Mouse (Mus musculus): Measurements from ENCODE around the gene Txnip. TPM values are rescaled to one million over a fixed set of nuclear protein-coding genes. Genes with fewer than 3 reads are reported as not detected.
"Not testable (repeated sequence)": the region's sequence is repeated elsewhere in the genome, so short reads cannot be mapped to it uniquely, and the experiment has no call there.

Gene Txnip
- 48.2 and 53.0 TPM in 2 replicates for polyA plus RNA-seq (2015; fragmentation: Nextera tagmentation; extraction: Ambion mirVana)

DNA sequence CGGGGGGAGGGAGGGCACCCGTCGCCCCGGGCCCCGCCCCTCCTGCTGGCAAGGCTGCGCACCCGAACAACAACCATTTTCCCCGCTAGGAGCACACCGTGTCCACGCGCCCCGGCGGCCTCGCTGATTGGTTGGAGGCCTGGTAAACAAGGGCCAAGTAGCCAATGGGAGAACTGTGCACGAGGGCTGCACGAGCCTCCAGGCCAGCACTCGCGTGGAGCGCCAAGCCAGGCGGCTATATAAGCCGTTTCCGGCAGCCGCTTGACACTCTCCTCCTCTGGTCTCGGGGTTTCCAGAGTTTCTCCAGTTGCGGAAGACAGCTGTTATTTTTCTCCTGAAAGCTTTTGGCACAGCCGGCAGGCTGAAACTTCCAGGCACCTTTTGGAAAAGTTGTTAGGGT is at the start of gene Txnip:
Txnip (plus strand) TSS at position 264 of the 400 bp plus-strand sequence.
- Histone ChIP-seq H3K4me3 (peak within 1 kb of the TSS; percentile 53), H3K4me2 (peak within 1 kb of the TSS; percentile 90), H3K27ac (replicated peaks) (peak within 1 kb of the TSS; percentile 74), H3K27me3 (no peaks in the 10 kb centered on the region), H3K4me1 (replicated peaks) (peaks cover 60% of the 10 kb centered on the region), H3K36me3 (peaks cover 12% of the 10 kb centered on the region; the same call in 1 of the 2 replicates), H3K9ac (peak within 1 kb of the TSS; percentile 47), H3K9me3 (no peaks in the 10 kb centered on the region)
- ATAC-seq (ENCODE audit: low FRiP score, low read depth): peak; percentile 99
- 0% methylated on average over 26 of the region's 26 CpGs for WGBS

DNA sequence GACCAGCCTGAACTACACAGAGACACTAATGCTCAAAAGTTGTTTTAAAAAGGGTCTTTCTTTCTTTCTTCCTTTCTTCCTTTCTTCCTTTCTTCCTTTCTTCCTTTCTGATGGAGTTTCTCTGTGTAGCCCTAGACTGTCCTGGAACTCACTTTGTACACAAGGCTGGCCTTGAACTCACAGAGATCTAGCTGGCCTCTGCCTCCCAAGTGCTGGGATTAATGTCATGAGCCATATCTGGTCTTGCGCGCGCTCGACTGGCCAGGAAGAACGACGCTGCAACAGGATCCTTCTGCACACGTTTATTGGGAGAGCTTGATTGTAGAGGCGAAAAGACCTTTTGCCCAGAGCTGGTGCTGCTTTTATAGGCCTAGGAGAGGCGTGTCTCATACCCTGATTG is 49.8 kb upstream of the Txnip start:
- not testable (repeated sequence) for H3K9ac ChIP-seq; H3K4me3 ChIP-seq; H3K4me1 ChIP-seq (replicated peaks); H3K27ac ChIP-seq (replicated peaks); H3K27me3 ChIP-seq; H3K4me2 ChIP-seq; H3K9me3 ChIP-seq; ATAC-seq (ENCODE audit: low FRiP score, low read depth); H3K36me3 ChIP-seq
- 92% methylated on average over 8 of the region's 9 CpGs for WGBS

DNA sequence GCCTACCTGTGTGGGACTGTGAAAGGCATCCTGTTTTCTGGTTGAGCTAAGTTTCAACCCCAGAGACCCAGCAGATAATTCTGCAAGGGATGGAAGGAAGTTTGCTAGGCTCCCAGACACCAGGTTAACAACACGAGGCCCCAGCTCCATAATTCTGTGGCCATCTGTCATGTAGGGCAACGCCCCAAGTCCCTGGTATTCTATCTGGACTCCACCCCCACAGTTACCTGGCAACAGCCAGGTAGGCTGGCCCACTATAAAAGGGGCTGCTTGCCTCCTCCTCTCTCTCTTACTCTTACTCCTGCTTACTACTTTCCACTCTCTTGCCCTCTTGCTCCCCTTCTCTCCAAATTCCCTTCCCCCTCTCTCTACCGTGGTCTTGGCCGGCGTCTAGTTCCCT is 37.6 kb upstream of the Txnip start:
- H3K4me2 ChIP-seq: no peak overlapping the region
- H3K9me3 ChIP-seq: no peaks in the 10 kb centered on the region
- no peak for ATAC-seq (ENCODE audit: low FRiP score, low read depth)
- H3K9ac ChIP-seq: no peak overlapping the region
- WGBS: 65% methylated on average over 5 of the region's 5 CpGs
- H3K27ac ChIP-seq (replicated peaks): no peak overlapping the region
- no peaks in the 10 kb centered on the region for H3K4me1 ChIP-seq (replicated peaks)
- H3K4me3 ChIP-seq: no peak overlapping the region
- H3K36me3 ChIP-seq: no peaks in the 10 kb centered on the region
- H3K27me3 ChIP-seq: no peaks in the 10 kb centered on the region

DNA sequence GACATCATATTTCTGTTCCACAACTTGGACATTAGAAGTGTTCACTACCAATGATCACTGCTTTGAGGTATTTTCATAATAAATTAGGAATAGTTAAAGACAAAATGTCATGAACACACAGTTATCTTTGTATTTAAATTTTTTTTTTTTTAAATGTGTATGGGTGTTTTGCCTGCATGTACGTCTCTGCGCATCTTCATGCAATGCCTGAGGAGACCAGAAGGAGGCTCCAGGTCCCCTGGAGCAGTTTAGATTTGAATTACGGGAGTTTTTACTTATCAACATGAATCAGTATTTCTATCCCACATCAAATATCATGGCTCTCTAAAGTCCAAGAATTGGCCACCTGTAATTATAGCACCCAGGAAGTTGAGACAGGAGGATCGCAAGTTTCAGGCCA is 35.6 kb upstream of the Txnip start:
- no peak overlapping the region for H3K9ac ChIP-seq
- no peak overlapping the region for H3K27ac ChIP-seq (replicated peaks)
- 64% methylated on average over 4 of the region's 4 CpGs for WGBS
- H3K27me3 ChIP-seq: peaks cover 11% of the 10 kb centered on the region
- ATAC-seq (ENCODE audit: low FRiP score, low read depth): no peak
- peaks cover 6% of the 10 kb centered on the region for H3K4me1 ChIP-seq (replicated peaks)
- H3K4me3 ChIP-seq: no peak overlapping the region
- H3K4me2 ChIP-seq: no peak overlapping the region
- no peaks in the 10 kb centered on the region for H3K36me3 ChIP-seq
- no peaks in the 10 kb centered on the region for H3K9me3 ChIP-seq

DNA sequence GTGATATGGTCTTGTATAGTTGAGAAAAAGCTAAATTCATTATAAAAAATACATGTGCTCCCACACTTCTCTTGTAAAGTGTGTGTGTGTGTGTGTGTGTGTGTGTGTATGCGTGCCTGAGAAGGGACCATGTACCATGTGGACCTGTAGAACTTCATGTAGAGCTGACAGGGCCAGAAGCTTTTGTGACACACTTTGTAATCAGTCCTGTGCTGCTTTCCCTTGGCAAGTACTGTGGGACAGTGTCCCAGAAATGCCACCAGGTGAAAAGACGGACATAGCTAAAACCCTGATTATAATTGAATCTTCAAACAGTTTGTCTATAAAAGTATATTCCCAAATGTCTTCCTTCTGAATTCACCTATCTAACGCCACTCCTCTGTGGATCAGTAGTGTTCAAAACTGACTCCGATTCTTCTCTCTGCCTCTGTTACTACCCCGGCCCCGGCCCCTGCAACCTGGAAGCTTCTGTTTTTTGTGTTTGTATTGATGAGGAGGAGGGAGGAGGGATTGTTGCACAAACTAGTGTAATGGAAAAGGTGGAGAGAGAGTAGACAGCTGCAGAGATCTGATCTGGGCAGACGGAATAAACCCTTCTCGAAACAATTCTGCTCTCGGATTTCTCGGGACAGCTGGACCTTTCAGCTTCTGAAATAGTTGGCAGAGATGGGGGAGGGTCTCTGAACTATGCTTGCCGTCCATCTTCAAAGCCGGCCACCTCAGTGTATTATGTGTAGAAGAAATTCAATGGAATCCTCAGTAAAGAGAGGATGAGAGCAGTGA is 33.5 kb upstream of the Txnip start:
- H3K4me3 ChIP-seq: no peak overlapping the region
- H3K4me1 ChIP-seq (replicated peaks): peaks cover 13% of the 10 kb centered on the region
- H3K4me2 ChIP-seq: no peak overlapping the region
- no peaks in the 10 kb centered on the region for H3K9me3 ChIP-seq
- peaks cover 31% of the 10 kb centered on the region for H3K27me3 ChIP-seq
- no peak for ATAC-seq (ENCODE audit: low FRiP score, low read depth)
- WGBS: 72% methylated on average over 12 of the region's 12 CpGs
- no peak overlapping the region for H3K27ac ChIP-seq (replicated peaks)
- H3K9ac ChIP-seq: no peak overlapping the region
- H3K36me3 ChIP-seq: no peaks in the 10 kb centered on the region

DNA sequence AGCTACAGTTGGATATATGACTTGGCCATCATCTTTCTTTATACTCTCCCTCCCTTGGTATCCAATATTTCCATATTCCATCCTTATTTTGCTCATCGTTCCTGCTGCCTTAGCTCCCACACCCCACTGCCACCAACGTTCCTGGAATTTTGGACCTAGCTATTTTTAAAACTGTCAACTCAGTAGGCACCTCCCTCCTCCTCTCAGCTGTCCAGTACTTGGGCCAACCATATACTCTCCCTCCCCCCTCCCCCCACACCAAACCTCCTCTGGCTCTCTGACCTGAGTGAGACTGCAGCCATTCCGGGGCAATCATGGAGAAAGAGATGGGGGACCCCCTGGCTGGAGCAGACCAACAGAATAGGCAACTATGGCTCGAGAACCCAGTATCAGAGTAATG is 32.8 kb upstream of the Txnip start, which contains the start of gene Hfe2:
Hfe2 (plus strand) TSS at position 259 of the 400 bp plus-strand sequence.
- Histone ChIP-seq H3K4me1 (replicated peaks) (peaks cover 13% of the 10 kb centered on the region), H3K9me3 (no peaks in the 10 kb centered on the region), H3K4me3 (no peak within 1 kb of the TSS), H3K4me2 (no peak within 1 kb of the TSS), H3K9ac (no peak within 1 kb of the TSS), H3K36me3 (no peaks in the 10 kb centered on the region), H3K27me3 (peaks cover 32% of the 10 kb centered on the region), H3K27ac (replicated peaks) (no peak within 1 kb of the TSS)
- 80% methylated on average over 4 of the region's 4 CpGs for WGBS
- ATAC-seq (ENCODE audit: low FRiP score, low read depth): no peak

DNA sequence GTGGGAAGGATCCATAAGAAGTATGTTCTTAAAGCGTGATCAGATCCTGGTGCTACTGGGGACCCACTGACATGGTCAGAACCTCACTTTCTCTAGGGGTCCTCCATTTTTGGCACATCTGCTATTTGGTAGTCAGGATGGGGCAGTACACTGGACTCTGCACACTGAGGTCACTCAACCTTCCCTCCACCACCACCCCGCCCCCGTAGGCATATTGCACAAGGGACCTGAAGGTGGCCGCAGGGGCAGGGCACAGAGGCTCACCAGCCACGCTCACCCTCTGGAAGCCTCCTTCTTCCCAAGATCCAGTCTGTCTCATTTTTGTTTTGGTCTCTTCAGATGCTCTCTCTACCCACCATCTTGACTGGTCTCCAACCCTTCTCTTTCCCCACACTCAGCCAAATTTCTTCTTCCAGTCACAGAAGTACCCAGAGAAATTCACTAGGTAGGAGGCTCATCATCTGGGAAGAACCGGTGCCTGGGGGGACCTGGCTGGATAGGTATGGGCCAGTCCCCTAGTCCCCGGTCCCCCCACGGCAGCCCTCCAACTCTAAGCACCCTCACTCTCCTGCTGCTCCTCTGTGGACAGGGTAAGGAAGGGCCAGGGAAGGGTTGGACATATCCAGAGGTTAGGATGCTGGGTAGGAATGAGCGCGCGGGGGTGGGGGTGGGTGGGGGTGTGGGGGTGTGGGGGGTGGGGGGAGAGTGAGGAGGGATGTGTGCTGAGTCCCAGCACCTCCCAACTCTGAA is 31.6 kb upstream of the Txnip start:
- H3K4me2 ChIP-seq: peak overlapping the region; percentile 97
- 80% methylated on average over 8 of the region's 11 CpGs for WGBS
- H3K36me3 ChIP-seq: no peaks in the 10 kb centered on the region
- no peaks in the 10 kb centered on the region for H3K9me3 ChIP-seq
- peaks cover 32% of the 10 kb centered on the region for H3K27me3 ChIP-seq
- no peak overlapping the region for H3K4me3 ChIP-seq
- H3K27ac ChIP-seq (replicated peaks): no peak overlapping the region
- no peak overlapping the region for H3K9ac ChIP-seq
- H3K4me1 ChIP-seq (replicated peaks): peaks cover 13% of the 10 kb centered on the region
- 0 out of 2 replicates have a peak, but pooled peaks have one; percentile 43 for ATAC-seq (ENCODE audit: low FRiP score, low read depth)

DNA sequence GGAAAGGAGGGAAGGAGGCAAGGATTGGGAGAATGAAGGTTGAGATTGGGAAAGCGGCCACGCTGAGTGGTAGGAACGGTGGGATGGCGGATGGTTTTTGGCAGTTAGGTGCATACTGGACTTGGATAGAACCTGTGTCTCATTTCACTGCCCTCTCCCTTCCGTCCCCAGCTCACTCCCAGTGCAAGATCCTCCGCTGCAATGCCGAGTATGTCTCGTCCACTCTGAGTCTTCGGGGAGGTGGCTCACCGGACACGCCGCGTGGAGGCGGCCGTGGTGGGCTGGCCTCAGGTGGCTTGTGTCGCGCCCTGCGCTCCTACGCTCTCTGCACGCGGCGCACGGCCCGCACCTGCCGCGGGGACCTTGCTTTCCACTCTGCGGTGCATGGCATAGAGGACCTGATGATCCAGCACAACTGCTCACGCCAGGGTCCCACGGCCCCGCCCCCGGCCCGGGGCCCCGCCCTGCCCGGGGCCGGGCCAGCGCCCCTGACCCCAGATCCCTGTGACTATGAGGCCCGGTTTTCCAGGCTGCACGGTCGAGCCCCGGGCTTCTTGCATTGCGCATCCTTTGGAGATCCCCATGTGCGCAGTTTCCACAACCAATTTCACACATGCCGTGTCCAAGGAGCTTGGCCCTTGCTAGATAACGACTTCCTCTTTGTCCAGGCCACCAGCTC is 30.8 kb upstream of the Txnip start:
- H3K9me3 ChIP-seq: no peaks in the 10 kb centered on the region
- peaks cover 13% of the 10 kb centered on the region for H3K4me1 ChIP-seq (replicated peaks)
- peak overlapping the region; percentile 97 for H3K4me2 ChIP-seq
- WGBS: 5% methylated on average over 44 of the region's 44 CpGs
- H3K36me3 ChIP-seq: no peaks in the 10 kb centered on the region
- peaks cover 32% of the 10 kb centered on the region for H3K27me3 ChIP-seq
- peak; percentile 60 for ATAC-seq (ENCODE audit: low FRiP score, low read depth)
- peak overlapping the region; percentile 46 for H3K4me3 ChIP-seq
- no peak overlapping the region for H3K27ac ChIP-seq (replicated peaks)
- peak overlapping the region; percentile 50 for H3K9ac ChIP-seq

DNA sequence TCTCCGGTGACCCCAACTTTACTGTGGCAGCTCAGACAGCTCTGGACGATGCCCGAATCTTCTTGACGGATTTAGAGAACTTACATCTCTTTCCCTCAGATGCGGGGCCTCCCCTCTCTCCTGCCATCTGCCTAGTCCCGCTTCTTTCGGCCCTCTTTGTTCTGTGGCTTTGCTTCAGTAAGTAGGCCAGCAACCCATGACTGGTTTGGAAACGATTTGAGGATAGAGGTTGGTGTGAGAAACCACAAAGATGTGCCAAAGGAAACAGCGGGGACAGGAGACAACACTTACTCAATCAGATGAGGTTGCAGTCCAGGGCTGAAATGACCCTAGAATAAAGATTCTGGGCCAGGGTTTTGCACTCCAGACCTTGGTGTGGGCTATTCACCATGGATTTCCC is 29.3 kb upstream of the Txnip start:
- ATAC-seq (ENCODE audit: low FRiP score, low read depth): no peak
- no peak overlapping the region for H3K4me3 ChIP-seq
- 59% methylated on average over 9 of the region's 9 CpGs for WGBS
- peaks cover 13% of the 10 kb centered on the region for H3K4me1 ChIP-seq (replicated peaks)
- no peak overlapping the region for H3K9ac ChIP-seq
- no peaks in the 10 kb centered on the region for H3K9me3 ChIP-seq
- H3K27me3 ChIP-seq: peaks cover 32% of the 10 kb centered on the region
- H3K4me2 ChIP-seq: 0 out of 2 replicates have a peak overlapping the region, but pooled peaks have one; percentile 97
- H3K27ac ChIP-seq (replicated peaks): no peak overlapping the region
- no peaks in the 10 kb centered on the region for H3K36me3 ChIP-seq

DNA sequence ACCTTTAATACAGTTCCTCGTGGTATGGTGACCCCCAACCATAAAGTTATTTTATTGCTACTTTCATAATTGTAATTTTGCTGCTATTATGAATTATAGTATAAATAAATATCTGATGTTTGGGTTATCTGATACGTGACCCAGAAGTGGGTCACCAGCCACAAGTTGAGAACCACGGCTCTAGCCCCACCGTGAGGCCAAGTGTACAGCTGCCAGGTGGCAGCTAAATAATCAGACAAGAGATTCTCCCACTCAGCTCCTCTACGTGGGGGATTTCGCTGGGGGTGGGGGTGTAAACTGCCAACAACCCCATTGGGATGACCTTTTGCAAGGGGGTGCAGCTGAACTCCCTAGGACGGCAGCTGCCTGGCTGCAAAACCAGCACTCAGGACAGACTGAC is 25.7 kb upstream of the Txnip start:
- Histone ChIP-seq H3K27ac (replicated peaks) (no peak overlapping the region), H3K4me1 (replicated peaks) (peaks cover 8% of the 10 kb centered on the region), H3K4me3 (no peak overlapping the region), H3K27me3 (peaks cover 22% of the 10 kb centered on the region), H3K9me3 (no peaks in the 10 kb centered on the region), H3K9ac (no peak overlapping the region), H3K4me2 (no peak overlapping the region), H3K36me3 (no peaks in the 10 kb centered on the region)
- no peak for ATAC-seq (ENCODE audit: low FRiP score, low read depth)
- 68% methylated on average over 7 of the region's 7 CpGs for WGBS

DNA sequence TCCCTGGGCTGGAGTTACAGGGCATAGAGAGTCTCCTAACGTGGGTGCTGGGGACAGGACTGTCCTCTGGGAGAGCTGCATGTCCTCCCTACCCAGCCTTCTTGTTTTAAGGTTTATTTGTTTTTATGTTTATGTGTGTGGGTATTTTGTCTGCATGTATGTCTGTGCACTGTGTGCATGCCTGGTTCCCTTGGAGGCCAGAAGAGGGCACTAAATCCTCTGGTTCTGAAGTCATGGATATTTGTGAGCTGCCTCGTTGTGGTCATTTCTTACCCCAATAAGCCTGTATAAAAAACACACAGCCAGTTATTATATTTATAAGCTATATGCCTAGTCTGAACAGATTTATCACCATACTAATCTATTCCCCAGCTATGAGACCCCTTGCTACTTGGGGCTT is 23.5 kb upstream of the Txnip start:
- H3K4me2 ChIP-seq: no peak overlapping the region
- WGBS: 46% methylated on average over 2 of the region's 2 CpGs
- H3K27me3 ChIP-seq: 0 out of 2 replicates have a peak, but pooled peaks cover under 1% of the 10 kb centered on the region
- no peaks in the 10 kb centered on the region for H3K4me1 ChIP-seq (replicated peaks)
- no peak overlapping the region for H3K9ac ChIP-seq
- H3K36me3 ChIP-seq: no peaks in the 10 kb centered on the region
- no peak overlapping the region for H3K27ac ChIP-seq (replicated peaks)
- no peaks in the 10 kb centered on the region for H3K9me3 ChIP-seq
- H3K4me3 ChIP-seq: no peak overlapping the region
- no peak for ATAC-seq (ENCODE audit: low FRiP score, low read depth)

DNA sequence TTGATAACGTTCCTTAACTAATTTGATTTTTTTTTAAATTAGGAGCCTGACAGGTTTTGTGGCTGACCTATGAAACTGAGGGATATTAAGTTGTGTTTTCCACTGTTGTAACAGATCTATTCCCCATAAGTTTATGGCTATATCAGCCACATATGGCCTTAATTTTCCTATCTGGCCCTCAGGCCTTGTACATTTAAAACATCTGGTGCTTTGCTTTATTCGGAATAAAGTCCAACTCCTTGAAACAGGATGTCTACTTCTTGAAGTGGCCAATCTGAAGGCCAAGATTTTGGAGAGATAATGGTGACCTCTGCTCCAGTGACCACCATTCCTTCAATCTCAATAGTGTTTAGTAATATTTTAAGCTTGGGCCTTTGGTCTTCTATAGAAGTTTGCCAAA is 18.4 kb upstream of the Txnip start:
- Histone ChIP-seq H3K4me3 (no peak overlapping the region), H3K4me1 (replicated peaks) (no peaks in the 10 kb centered on the region), H3K36me3 (no peaks in the 10 kb centered on the region), H3K9ac (no peak overlapping the region), H3K27me3 (no peaks in the 10 kb centered on the region), H3K4me2 (no peak overlapping the region), H3K9me3 (no peaks in the 10 kb centered on the region), H3K27ac (replicated peaks) (no peak overlapping the region)
- WGBS: 85% methylated on average over 2 of the region's 2 CpGs
- no peak for ATAC-seq (ENCODE audit: low FRiP score, low read depth)
